Mouse (Mus musculus) midbrain, embryonic 15.5 days (tissue): ENCODE measurements around the gene Nisch. TPM values are rescaled to one million over a fixed set of nuclear protein-coding genes. Genes with fewer than 3 reads are reported as not detected.
A peak's percentile ranks its signal among the peaks of the same experiment; 100 is the strongest.

ENCODE experiments used
- ATAC-seq: fragments of 200-750 bp; cut with Nextera tagmentation; replicated peaks from 2 replicates; pipeline ENCODE4 v1.8.0; 2017; ENCODE audit warnings: moderate TSS enrichment
- H3K27ac ChIP-seq: fragments of 300-500 bp; sonication (generic); 2 replicates; pipeline ENCODE4 v1.5.1; 2015; ENCODE audit warnings: mild to moderate bottlenecking, inconsistent platforms
- H3K27me3 ChIP-seq: fragments of 300-500 bp; sonication (generic); replicated peaks from 2 replicates; pipeline ENCODE4 v1.6.1; 2015; ENCODE audit warnings: inconsistent platforms
- H3K36me3 ChIP-seq: fragments of 300-500 bp; sonication (generic); replicated peaks from 2 replicates; pipeline ENCODE4 v1.6.1; 2015; ENCODE audit warnings: inconsistent platforms
- H3K4me1 ChIP-seq: fragments of 300-500 bp; sonication (generic); 2 replicates; pipeline ENCODE4 v1.6.1; 2015; ENCODE audit warnings: inconsistent platforms
- H3K4me2 ChIP-seq: fragments of 300-500 bp; sonication (generic); 2 replicates; pipeline ENCODE4 v1.6.1; 2015; ENCODE audit warnings: inconsistent platforms, mild to moderate bottlenecking, moderate library complexity
- H3K4me3 ChIP-seq: fragments of 300-500 bp; sonication (generic); 2 replicates; pipeline ENCODE4 v1.5.1; 2015; ENCODE audit warnings: mild to moderate bottlenecking, inconsistent platforms
- H3K9ac ChIP-seq: fragments of 300-500 bp; sonication (generic); 2 replicates; pipeline ENCODE4 v1.6.1; 2015; ENCODE audit warnings: mild to moderate bottlenecking, inconsistent platforms
- H3K9me3 ChIP-seq: fragments of 300-500 bp; sonication (generic); 2 replicates; pipeline ENCODE4 v1.6.1; 2016; ENCODE audit warnings: inconsistent platforms
- WGBS: fragments of 180-500 bp; shearing (Covaris S2); methylation state at CpG from one replicate; pipeline ENCODE4 v1.1.7; 2015; ENCODE audit warnings: mixed read lengths; 5-methylcytosine and 5-hydroxymethylcytosine counted together
- polyA plus RNA-seq: library from polyadenylated mRNA; unstranded; fragments of >200 nt; fragmentation: Nextera tagmentation; extraction: Ambion mirVana; gene quantifications from 2 replicates; pipeline ENCODE4 v1.2.1, GENCODE M21; 2015

Nisch gene
- polyA plus RNA-seq, 1 experiment from 2014 or later, result 420 TPM

DNA sequence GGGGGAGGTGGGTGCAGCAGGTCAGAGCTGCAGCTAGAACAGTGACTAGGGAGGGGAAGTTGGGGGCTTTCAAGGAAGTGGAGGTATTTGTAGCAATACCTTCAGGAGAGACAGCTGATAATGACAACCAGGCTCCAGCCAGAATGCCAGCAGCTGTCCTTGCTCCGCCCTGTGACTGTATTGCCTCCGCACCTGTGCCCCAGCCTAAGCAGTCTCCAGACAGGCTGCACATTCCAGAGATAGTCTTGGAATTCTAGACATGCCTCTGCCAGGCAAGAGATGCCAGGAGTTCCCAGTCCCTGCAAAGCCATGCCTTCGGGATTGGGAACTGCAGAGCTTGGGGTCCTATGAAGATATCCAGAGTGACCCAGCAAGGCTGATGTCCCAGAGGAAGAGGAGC lies 4.2 kb downstream of the Nisch start:
- H3K9me3 ChIP-seq, result no peaks in the 10 kb centered on the region
- no peak overlapping the region for H3K4me3 ChIP-seq
- WGBS, result 89% methylated on average over 3 of the region's 3 CpGs
- ATAC-seq, result no peak
- no peak overlapping the region for H3K27ac ChIP-seq
- H3K4me2 ChIP-seq, result no peak overlapping the region
- no peaks in the 10 kb centered on the region for H3K27me3 ChIP-seq
- peaks cover 7% of the 10 kb centered on the region for H3K4me1 ChIP-seq
- H3K36me3 ChIP-seq, result no peaks in the 10 kb centered on the region
- H3K9ac ChIP-seq, result no peak overlapping the region

- H3K4me2 ChIP-seq, result no peak overlapping the region
- WGBS, result 90% methylated on average over 6 of the region's 6 CpGs
These were observed 4.9 kb downstream of the Nisch start for GRCm38 (mm10) chr14:31211854-31212253.

GRCm38 (mm10) chr14:31209133-31209557 lies 7.6 kb downstream of the Nisch start:
- no peak overlapping the region for H3K27ac ChIP-seq
- H3K4me1 ChIP-seq, result peaks cover 22% of the 10 kb centered on the region
- H3K27me3 ChIP-seq, result no peaks in the 10 kb centered on the region
- no peak for ATAC-seq
- H3K4me2 ChIP-seq, result no peak overlapping the region
- no peaks in the 10 kb centered on the region for H3K9me3 ChIP-seq
- WGBS, result 86% methylated on average over 4 of the region's 4 CpGs
- H3K4me3 ChIP-seq, result no peak overlapping the region
- H3K36me3 ChIP-seq, result no peaks in the 10 kb centered on the region
- H3K9ac ChIP-seq, result no peak overlapping the region

More at GRCm38 (mm10) chr14:31211854-31212253, 4.9 kb downstream of the Nisch start:
- no peaks in the 10 kb centered on the region for H3K9me3 ChIP-seq
- H3K9ac ChIP-seq, result no peak overlapping the region
- peaks cover 12% of the 10 kb centered on the region for H3K4me1 ChIP-seq
- H3K27ac ChIP-seq, result no peak overlapping the region
- no peak for ATAC-seq
- H3K36me3 ChIP-seq, result no peaks in the 10 kb centered on the region
- no peaks in the 10 kb centered on the region for H3K27me3 ChIP-seq
- H3K4me3 ChIP-seq, result no peak overlapping the region

- Histone ChIP-seq H3K9me3 (no peaks in the 10 kb centered on the region), H3K9ac (no peak within 1 kb of the TSS; the same call in 1 of the 2 replicates), H3K4me1 (peaks cover 26% of the 10 kb centered on the region), H3K4me3 (peak within 1 kb of the TSS; percentile 57), H3K27me3 (no peaks in the 10 kb centered on the region), H3K27ac (peak within 1 kb of the TSS; percentile 88), H3K36me3 (peaks cover under 1% of the 10 kb centered on the region; the same call in 1 of the 2 replicates), H3K4me2 (peak within 1 kb of the TSS; percentile 83)
- no peak for ATAC-seq
- 78% methylated on average over 2 of the region's 2 CpGs for WGBS
These were observed 8.7 kb downstream of the Nisch start, which contains the start of gene Tnnc1 for GRCm38 (mm10) chr14:31208084-31208483. Gene Tnnc1, plus strand, starts transcription at chr14:31208312.

DNA sequence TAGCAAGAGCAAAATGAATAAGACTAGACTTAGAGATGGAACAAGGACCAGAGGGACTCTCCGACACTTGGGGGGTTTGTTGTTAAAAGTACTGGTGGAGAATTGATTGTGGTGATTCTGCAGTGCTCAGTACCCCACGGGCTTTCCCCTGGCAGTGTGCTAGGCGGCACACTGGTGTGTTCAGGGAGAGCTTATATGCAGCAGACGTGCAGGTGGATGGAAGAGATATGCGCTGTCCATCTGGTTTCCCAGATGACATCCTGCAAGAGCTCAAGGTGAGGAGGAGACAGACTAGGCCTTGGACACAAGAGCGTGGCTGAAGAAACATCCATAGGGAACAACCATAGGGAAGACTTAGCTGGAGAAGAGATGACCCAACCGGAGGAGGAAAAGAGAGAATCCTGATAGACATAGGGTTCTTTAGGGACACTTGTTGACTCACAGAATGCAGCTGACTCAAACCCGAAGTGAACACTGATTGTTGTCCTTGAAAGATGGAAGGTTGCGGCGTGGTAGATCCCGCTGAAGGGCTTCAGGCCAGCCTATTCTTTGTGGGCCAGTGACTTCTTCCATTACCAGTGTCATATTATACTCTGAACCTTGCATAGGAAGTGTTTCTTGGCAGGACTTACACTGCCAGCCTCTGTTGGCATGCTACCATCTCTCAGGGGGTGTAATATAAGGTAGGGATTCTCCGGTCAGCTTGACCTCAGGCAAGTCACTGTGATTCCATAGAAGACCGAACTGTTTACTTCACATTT lies 9.5 kb downstream of the Nisch start:
- Histone ChIP-seq H3K27me3 (no peaks in the 10 kb centered on the region), H3K4me2 (peak overlapping the region; percentile 83), H3K36me3 (peaks cover 9% of the 10 kb centered on the region), H3K4me3 (peak overlapping the region; percentile 57), H3K9me3 (no peaks in the 10 kb centered on the region), H3K9ac (peak overlapping the region; percentile 77), H3K4me1 (peaks cover 26% of the 10 kb centered on the region), H3K27ac (peak overlapping the region; percentile 88)
- ATAC-seq, result peak; percentile 53
- WGBS, result 70% methylated on average over 13 of the region's 13 CpGs

GRCm38 (mm10) chr14:31206472-31206981 lies 10.2 kb downstream of the Nisch start:
- peaks cover 16% of the 10 kb centered on the region for H3K36me3 ChIP-seq
- no peaks in the 10 kb centered on the region for H3K9me3 ChIP-seq
- no peaks in the 10 kb centered on the region for H3K27me3 ChIP-seq
- H3K27ac ChIP-seq, result peak overlapping the region; percentile 88
- H3K4me3 ChIP-seq, result peak overlapping the region; percentile 57
- peaks cover 26% of the 10 kb centered on the region for H3K4me1 ChIP-seq
- peak overlapping the region; percentile 83 for H3K4me2 ChIP-seq
- peak overlapping the region; percentile 77 for H3K9ac ChIP-seq
- 0% methylated on average over 44 of the region's 48 CpGs for WGBS
- peak; percentile 82 for ATAC-seq

DNA sequence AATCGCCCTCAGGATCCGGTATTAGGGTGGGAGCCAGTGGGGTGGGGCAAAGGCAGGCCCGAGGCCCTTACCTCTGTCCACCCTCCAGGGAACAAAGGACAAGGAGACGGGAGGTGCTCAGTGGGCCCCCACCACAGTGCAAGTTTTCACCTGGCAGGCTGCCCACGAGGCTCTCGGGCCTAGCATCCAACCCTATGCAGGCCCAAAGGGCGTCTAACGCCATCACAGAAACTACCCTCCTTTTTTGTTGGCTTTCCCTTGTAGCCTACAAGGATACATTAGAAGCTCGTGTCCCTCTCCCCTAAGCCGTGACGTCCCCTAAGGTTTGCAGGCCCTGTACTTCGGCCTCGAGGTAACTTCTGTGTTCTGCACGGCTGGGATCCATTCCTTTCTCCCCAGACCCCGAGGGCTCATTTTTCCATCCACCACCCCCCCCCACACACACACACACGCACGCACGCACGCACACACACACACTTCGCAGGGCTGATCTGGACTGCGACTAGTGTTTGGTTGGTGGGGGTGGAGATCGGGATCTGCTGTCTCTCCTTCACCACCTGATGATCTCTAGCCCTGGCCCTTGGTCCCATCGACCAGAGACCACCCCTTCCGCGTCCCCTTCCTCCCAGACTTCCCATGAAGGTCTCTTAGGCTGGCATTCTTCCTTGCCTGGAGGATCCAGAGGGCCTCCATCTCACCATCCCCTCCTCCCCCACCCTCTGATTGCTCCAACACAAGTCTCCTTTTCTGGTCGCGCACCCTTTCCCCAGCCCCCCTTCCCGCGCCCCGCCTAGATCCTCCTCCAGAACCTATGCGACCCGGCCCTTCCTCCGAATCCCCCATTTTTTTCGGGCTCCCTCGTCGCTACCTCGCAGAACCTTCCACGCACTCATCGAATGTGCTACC lies 10.9 kb downstream of the Nisch start:
- WGBS, result under 1% methylated on average over 39 of the region's 39 CpGs

GRCm38 (mm10) chr14:31205244-31205561 lies 11.5 kb downstream of the Nisch start:
- H3K27me3 ChIP-seq, result no peaks in the 10 kb centered on the region
- H3K36me3 ChIP-seq, result peaks cover 26% of the 10 kb centered on the region
- 0 out of 2 replicates have a peak, but pooled peaks have one; percentile 6 for ATAC-seq
- peaks cover 26% of the 10 kb centered on the region for H3K4me1 ChIP-seq
- H3K27ac ChIP-seq, result peak overlapping the region; percentile 88
- H3K9ac ChIP-seq, result peak overlapping the region; percentile 77
- peak overlapping the region; percentile 83 for H3K4me2 ChIP-seq
- 16% methylated on average over 8 of the region's 8 CpGs for WGBS
- H3K4me3 ChIP-seq, result peak overlapping the region; percentile 57
- H3K9me3 ChIP-seq, result no peaks in the 10 kb centered on the region

More for the DNA sequence above, 10.9 kb downstream of the Nisch start:
- peak overlapping the region; percentile 88 for H3K27ac ChIP-seq
- no peaks in the 10 kb centered on the region for H3K27me3 ChIP-seq
- ATAC-seq, result peak; percentile 74
- H3K4me1 ChIP-seq, result peaks cover 26% of the 10 kb centered on the region
- H3K4me3 ChIP-seq, result peak overlapping the region; percentile 57
- peaks cover 20% of the 10 kb centered on the region for H3K36me3 ChIP-seq
- H3K9ac ChIP-seq, result peak overlapping the region; percentile 77
- peak overlapping the region; percentile 83 for H3K4me2 ChIP-seq
- H3K9me3 ChIP-seq, result no peaks in the 10 kb centered on the region

- Histone ChIP-seq H3K9me3 (no peaks in the 10 kb centered on the region), H3K9ac (peak overlapping the region; percentile 77), H3K4me1 (peaks cover 26% of the 10 kb centered on the region), H3K36me3 (peaks cover 29% of the 10 kb centered on the region), H3K4me2 (peak overlapping the region; percentile 83), H3K27me3 (no peaks in the 10 kb centered on the region), H3K27ac (peak overlapping the region; percentile 88), H3K4me3 (peak overlapping the region; percentile 57)
- no peak for ATAC-seq
- WGBS, result 77% methylated on average over 4 of the region's 4 CpGs
These were observed 11.9 kb downstream of the Nisch start for GRCm38 (mm10) chr14:31204844-31205243.

- Histone ChIP-seq H3K27ac (no peak overlapping the region), H3K4me2 (no peak overlapping the region), H3K4me3 (no peak overlapping the region), H3K36me3 (peaks cover 31% of the 10 kb centered on the region), H3K27me3 (no peaks in the 10 kb centered on the region), H3K4me1 (peaks cover 23% of the 10 kb centered on the region), H3K9me3 (no peaks in the 10 kb centered on the region), H3K9ac (no peak overlapping the region)
- WGBS, result 84% methylated on average over 3 of the region's 3 CpGs
- ATAC-seq, result no peak
These were observed 16.7 kb downstream of the Nisch start for GRCm38 (mm10) chr14:31200038-31200437.

- no peak for ATAC-seq
- peaks cover 19% of the 10 kb centered on the region for H3K4me1 ChIP-seq
- WGBS, result 91% methylated on average over 7 of the region's 7 CpGs
- no peaks in the 10 kb centered on the region for H3K9me3 ChIP-seq
- H3K9ac ChIP-seq, result no peak overlapping the region
- no peaks in the 10 kb centered on the region for H3K27me3 ChIP-seq
- H3K4me2 ChIP-seq, result no peak overlapping the region
- peaks cover 35% of the 10 kb centered on the region for H3K36me3 ChIP-seq
- H3K4me3 ChIP-seq, result no peak overlapping the region
- no peak overlapping the region for H3K27ac ChIP-seq
These were observed 17.1 kb downstream of the Nisch start for GRCm38 (mm10) chr14:31199599-31199998.
